Mouse (Mus musculus) forebrain, embryonic 11.5 days (tissue): ENCODE measurements around the gene Tmem200b. TPM values are rescaled to one million over a fixed set of nuclear protein-coding genes. Genes with fewer than 3 reads are reported as not detected.

Experiments used
- ATAC-seq: fragments of 200-750 bp; cut with Nextera tagmentation; replicated peaks from 2 replicates; pipeline ENCODE4 v1.8.0; 2017; ENCODE audit warnings: moderate TSS enrichment; ENCODE audit not compliant: low FRiP score
- DNase-seq: peaks from one replicate; pipeline ENCODE4 v3.0.0-alpha.2; 2017; ENCODE audit warnings: low spot score
- H3K27ac ChIP-seq: fragments of 300-500 bp; sonication (generic); 2 replicates; pipeline ENCODE4 v1.5.1; 2014; ENCODE audit warnings: low read depth, low read length
- H3K27me3 ChIP-seq: fragments of 300-500 bp; sonication (generic); 2 replicates; pipeline ENCODE4 v1.6.1; 2014; ENCODE audit warnings: mild to moderate bottlenecking, low read length, mixed read lengths; ENCODE audit not compliant: control insufficient read depth, insufficient read depth
- H3K36me3 ChIP-seq: fragments of 300-500 bp; sonication (generic); 2 replicates; pipeline ENCODE4 v1.6.1; 2014; ENCODE audit warnings: mild to moderate bottlenecking, low read length, moderate library complexity, mixed read lengths; ENCODE audit not compliant: control insufficient read depth, insufficient read depth
- H3K4me1 ChIP-seq: fragments of 300-500 bp; sonication (generic); replicated peaks from 2 replicates; pipeline ENCODE4 v1.6.1; 2014; ENCODE audit warnings: low read length, mixed read lengths; ENCODE audit not compliant: control insufficient read depth, insufficient read depth
- H3K4me2 ChIP-seq: fragments of 300-500 bp; sonication (generic); 2 replicates; pipeline ENCODE4 v1.6.1; 2014; ENCODE audit warnings: low read depth, mild to moderate bottlenecking, low read length, moderate library complexity, mixed read lengths; ENCODE audit not compliant: severe bottlenecking
- H3K4me3 ChIP-seq: fragments of 300-500 bp; sonication (generic); 2 replicates; pipeline ENCODE4 v1.5.1; 2014; ENCODE audit warnings: low read depth, low read length
- H3K9ac ChIP-seq: fragments of 300-500 bp; sonication (generic); 2 replicates; pipeline ENCODE4 v1.6.1; 2014; ENCODE audit warnings: low read length
- H3K9me3 ChIP-seq: fragments of 300-500 bp; sonication (generic); 2 replicates; pipeline ENCODE4 v1.6.1; 2016; ENCODE audit warnings: low read length, mixed read lengths; ENCODE audit not compliant: control insufficient read depth
- WGBS: fragments of 180-500 bp; shearing (Covaris S2); extraction: QIAGEN DNeasy Blood & Tissue Kit; methylation state at CpG from one replicate; pipeline ENCODE4 v1.1.7; 2014; 5-methylcytosine and 5-hydroxymethylcytosine counted together
- polyA plus RNA-seq: library from polyadenylated mRNA; unstranded; fragments of >200 nt; fragmentation: Nextera tagmentation; extraction: Ambion mirVana; gene quantifications from 2 replicates; pipeline ENCODE4 v1.2.1, GENCODE M21; 2014

Gene Tmem200b
- polyA plus RNA-seq, 1 experiment from 2014 or later = 1.2 TPM

DNA sequence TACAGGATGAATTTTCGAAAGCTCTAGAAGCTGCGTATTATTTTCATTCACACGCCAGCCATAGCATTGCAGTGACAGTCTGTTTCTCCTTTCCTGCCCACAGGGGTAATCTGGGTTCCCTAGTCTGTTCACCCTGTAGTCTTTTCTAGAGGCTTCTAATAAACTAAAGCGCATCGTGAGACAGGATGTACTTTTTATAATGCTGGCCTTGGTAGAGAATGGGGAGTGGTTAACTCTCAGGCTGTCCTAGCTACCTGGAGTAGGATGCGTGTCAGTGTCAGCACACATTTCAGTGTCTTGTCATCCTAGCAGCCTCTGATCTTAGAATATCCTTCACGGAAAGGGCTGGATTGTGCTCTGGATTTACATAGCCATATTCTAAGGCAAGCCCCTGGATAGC lies 40.3 kb upstream of the Tmem200b start:
- DNase-seq (no peak), ATAC-seq (no peak)
- H3K36me3 ChIP-seq = no peaks in the 10 kb centered on the region; the same call in 1 of the 2 replicates
- H3K27ac ChIP-seq = no peak overlapping the region
- H3K9me3 ChIP-seq = no peaks in the 10 kb centered on the region
- H3K4me3 ChIP-seq = no peak overlapping the region
- peaks cover 5% of the 10 kb centered on the region; the same call in 1 of the 2 replicates for H3K4me1 ChIP-seq
- H3K27me3 ChIP-seq = no peaks in the 10 kb centered on the region
- H3K4me2 ChIP-seq = no peak overlapping the region
- WGBS = 89% methylated on average over 7 of the region's 7 CpGs
- H3K9ac ChIP-seq = no peak overlapping the region

DNA sequence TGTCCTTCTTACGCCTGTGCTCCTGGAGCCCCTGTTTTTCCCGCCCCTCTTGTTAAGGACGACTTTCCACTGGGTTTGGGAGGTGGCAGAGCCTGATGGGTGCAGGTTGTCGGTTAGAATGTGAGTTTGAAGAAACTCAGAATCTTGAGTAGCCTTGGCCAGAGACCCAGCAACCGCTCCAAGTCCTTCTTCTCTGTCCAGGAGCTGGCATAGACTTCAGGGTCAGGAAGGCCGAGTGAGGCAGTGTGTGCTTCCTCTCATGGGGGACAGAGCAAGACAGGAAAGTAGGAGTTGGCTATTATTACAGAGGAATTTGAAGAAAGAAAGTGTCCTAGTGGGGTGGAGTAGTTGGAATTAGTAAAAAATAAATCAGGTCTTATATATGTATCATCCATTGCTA lies 38.0 kb upstream of the Tmem200b start:
- ATAC-seq (no peak), DNase-seq (no peak)
- Histone ChIP-seq H3K9ac (no peak overlapping the region), H3K4me1 (no peaks in the 10 kb centered on the region; the same call in 1 of the 2 replicates), H3K36me3 (no peaks in the 10 kb centered on the region; the same call in 1 of the 2 replicates), H3K4me3 (no peak overlapping the region), H3K4me2 (no peak overlapping the region), H3K27ac (no peak overlapping the region), H3K9me3 (no peaks in the 10 kb centered on the region), H3K27me3 (no peaks in the 10 kb centered on the region)
- 78% methylated on average over 6 of the region's 6 CpGs for WGBS

DNA sequence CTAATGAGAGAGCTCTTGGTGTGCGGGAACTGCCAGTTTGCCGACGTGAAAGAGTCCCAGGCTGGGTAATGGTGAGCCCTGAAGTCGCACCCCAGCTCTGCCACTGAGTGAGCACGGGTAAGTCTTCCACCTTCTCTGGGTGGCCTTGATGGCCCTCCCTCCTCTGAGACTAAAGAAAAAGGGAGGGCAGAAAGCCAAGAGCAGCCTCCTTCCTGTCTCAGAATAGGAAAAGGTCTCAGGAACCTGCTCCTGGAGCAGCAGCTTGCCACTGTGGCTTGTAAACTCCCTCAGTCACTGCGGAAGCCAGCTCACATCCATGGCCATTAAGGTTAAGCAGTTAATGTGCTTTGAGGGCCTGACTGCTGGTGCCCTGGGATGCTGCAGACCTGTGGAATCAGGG lies 36.2 kb upstream of the Tmem200b start:
- Histone ChIP-seq H3K9ac (no peak overlapping the region), H3K9me3 (no peaks in the 10 kb centered on the region), H3K4me2 (no peak overlapping the region), H3K4me1 (no peaks in the 10 kb centered on the region; the same call in 1 of the 2 replicates), H3K36me3 (no peaks in the 10 kb centered on the region; the same call in 1 of the 2 replicates), H3K4me3 (no peak overlapping the region), H3K27me3 (no peaks in the 10 kb centered on the region), H3K27ac (no peak overlapping the region)
- DNase-seq (no peak), ATAC-seq (no peak)
- WGBS = 81% methylated on average over 6 of the region's 6 CpGs

DNA sequence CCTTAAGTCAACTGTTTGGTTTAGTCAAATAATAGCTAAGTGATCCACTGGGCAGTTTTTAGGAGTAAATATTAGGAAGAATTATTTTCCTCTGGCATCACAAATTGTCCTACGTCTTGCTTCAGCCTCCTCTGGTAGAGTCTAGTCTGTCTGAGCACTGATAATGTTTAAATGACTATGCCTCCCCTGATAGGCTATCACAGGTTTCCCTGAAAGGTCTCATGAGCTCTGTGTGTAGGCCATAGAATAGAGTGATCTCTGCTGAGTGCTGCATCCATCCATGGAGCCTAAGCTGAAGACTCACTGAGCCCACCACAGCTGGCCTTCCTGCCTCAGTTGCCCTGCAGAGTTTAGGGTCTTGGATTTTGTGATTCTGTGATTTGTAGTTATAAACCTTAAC lies 33.0 kb upstream of the Tmem200b start:
- H3K4me1 ChIP-seq = no peaks in the 10 kb centered on the region; the same call in 1 of the 2 replicates
- H3K4me3 ChIP-seq = no peak overlapping the region
- ATAC-seq (no peak), DNase-seq (no peak)
- no peak overlapping the region for H3K27ac ChIP-seq
- WGBS = 87% methylated on average over 1 of the region's 1 CpGs
- H3K9me3 ChIP-seq = no peaks in the 10 kb centered on the region
- no peak overlapping the region for H3K9ac ChIP-seq
- peaks cover 7% of the 10 kb centered on the region; the same call in 1 of the 2 replicates for H3K36me3 ChIP-seq
- no peaks in the 10 kb centered on the region for H3K27me3 ChIP-seq
- no peak overlapping the region for H3K4me2 ChIP-seq

DNA sequence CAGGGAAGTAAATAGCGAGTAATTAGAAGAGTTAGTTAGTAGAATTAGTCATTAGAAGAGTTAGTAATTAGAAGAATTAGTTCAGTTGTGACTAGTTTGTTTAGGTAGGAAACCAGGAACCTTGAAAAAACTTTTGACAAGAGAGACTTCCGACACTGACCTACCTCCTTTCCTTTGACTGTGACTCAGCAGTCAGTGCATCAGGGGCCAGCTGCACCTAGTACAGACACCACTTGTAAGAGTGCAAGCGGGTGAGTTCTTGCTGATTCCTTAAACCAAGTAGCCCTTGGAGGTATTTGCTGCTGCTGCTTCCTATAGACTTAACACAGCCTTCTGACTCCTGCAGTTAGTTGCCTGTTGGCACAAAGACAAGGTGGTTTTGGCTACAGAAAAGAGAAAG lies 30.9 kb upstream of the Tmem200b start:
- H3K36me3 ChIP-seq = peaks cover 17% of the 10 kb centered on the region
- no peak for ATAC-seq
- DNase-seq = no peak
- no peak overlapping the region for H3K4me2 ChIP-seq
- no peak overlapping the region for H3K4me3 ChIP-seq
- 91% methylated on average over 3 of the region's 3 CpGs for WGBS
- no peaks in the 10 kb centered on the region for H3K9me3 ChIP-seq
- H3K9ac ChIP-seq = no peak overlapping the region
- H3K4me1 ChIP-seq = no peaks in the 10 kb centered on the region
- H3K27ac ChIP-seq = no peak overlapping the region
- H3K27me3 ChIP-seq = no peaks in the 10 kb centered on the region

DNA sequence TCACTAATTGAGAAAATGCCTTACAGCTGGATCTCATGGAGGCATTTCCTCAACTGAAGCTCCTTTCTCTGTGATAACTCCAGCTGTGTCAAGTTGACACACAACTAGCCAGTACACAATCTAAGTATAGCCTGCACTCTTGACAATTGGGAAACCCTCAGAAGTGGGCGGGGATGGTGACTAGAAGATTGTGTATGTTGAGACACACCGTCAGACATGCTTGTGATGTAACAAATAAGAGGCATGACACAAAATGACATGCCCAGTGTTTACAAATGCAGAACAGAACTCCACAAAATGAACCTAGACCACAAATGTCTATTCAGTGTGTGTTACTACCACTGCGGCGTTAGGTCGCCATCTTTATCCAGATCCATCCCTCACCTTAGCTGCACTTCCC lies 24.5 kb upstream of the Tmem200b start:
- H3K4me2 ChIP-seq = no peak overlapping the region

DNA sequence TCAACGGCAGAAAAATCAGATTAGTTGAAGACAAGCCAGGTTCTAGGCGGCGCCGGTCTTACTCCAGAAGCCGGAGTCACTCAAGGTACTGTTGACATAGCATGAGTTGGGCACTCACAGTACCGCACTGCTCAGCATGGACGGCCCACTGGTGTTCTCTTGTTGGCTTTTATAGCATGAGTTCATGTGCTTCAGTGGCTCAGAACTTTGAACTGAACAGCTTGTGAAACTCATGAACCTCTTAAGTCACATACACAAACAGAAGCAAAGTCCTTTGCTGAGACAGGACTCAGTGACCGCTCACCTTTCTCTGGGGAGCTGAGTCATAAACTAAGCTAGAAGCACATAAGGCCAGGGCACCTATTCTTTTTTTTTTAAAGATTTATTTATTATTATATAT lies 23.8 kb upstream of the Tmem200b start:
- DNase-seq (no peak), ATAC-seq (no peak)
- no peak overlapping the region for H3K27ac ChIP-seq
- H3K27me3 ChIP-seq = no peaks in the 10 kb centered on the region
- no peaks in the 10 kb centered on the region for H3K9me3 ChIP-seq
- WGBS = 97% methylated on average over 8 of the region's 8 CpGs
- H3K4me1 ChIP-seq = 0 out of 2 replicates have a peak, but pooled peaks cover 1% of the 10 kb centered on the region
- H3K9ac ChIP-seq = no peak overlapping the region
- peaks cover 43% of the 10 kb centered on the region for H3K36me3 ChIP-seq
- H3K4me3 ChIP-seq = no peak overlapping the region
- H3K4me2 ChIP-seq = no peak overlapping the region

More for the DNA sequence above, 24.5 kb upstream of the Tmem200b start:
- Histone ChIP-seq H3K27ac (no peak overlapping the region), H3K4me3 (no peak overlapping the region), H3K9ac (no peak overlapping the region), H3K9me3 (no peaks in the 10 kb centered on the region), H3K4me1 (0 out of 2 replicates have a peak, but pooled peaks cover 1% of the 10 kb centered on the region), H3K27me3 (no peaks in the 10 kb centered on the region), H3K36me3 (peaks cover 45% of the 10 kb centered on the region)
- 98% methylated on average over 5 of the region's 5 CpGs for WGBS
- no peak for DNase-seq
- no peak for ATAC-seq

DNA sequence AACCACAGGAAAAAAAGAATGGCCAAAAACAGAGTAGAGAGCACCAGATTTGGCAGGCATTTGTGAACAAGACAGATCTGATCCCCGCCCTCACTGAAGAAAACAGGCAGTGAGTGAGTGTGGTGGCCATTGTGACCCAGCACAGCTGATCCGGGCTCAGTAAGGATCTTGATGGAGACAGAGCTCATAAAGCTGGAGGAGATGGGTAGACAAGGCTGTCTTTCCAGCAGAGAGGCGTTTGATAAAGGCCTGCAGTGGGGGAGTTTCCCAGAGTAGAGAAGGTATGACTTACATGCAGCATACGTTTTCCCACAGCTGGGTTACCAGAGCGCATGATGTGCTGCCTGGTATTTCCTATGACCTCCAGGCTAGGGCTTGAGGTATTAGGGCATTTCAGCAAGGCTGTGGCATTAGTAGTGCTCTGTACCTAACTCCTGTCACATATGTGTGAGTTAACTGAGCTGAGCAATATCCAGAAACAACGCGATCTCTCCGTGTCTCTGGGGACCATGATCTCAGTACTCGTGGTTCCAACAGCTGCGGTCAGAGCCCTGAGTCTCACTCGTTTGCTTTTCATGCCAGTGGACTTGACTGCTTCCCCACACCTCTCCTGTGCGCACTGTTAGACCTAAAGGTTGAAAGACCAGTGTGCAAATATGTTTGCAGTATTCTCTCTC lies 22.9 kb upstream of the Tmem200b start:
- Histone ChIP-seq H3K4me1 (0 out of 2 replicates have a peak, but pooled peaks cover 1% of the 10 kb centered on the region), H3K9ac (no peak overlapping the region), H3K36me3 (peaks cover 38% of the 10 kb centered on the region), H3K27me3 (no peaks in the 10 kb centered on the region), H3K4me2 (no peak overlapping the region), H3K9me3 (no peaks in the 10 kb centered on the region), H3K4me3 (no peak overlapping the region), H3K27ac (no peak overlapping the region)
- WGBS = 91% methylated on average over 12 of the region's 12 CpGs
- ATAC-seq (no peak), DNase-seq (no peak)

DNA sequence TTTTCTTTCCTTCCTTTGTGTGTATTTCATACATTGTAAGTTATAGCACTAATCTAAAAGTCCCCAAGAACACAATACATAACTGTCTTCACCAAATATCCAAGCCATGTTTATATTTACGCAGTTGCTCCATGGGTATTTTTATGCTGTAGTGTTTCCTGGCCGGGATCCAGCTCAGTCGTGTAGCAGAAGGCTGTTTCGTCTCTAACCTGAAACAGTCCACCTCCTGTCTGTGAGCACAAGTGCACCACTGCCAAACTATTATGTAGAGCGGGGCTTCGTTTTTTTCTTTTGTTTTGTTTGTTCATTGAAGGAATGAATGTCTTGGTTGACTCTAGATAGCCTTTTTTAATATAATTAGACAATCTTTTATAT lies 22.4 kb upstream of the Tmem200b start:
- DNase-seq (no peak), ATAC-seq (no peak)
- no peak overlapping the region for H3K4me2 ChIP-seq
- WGBS = 91% methylated on average over 6 of the region's 6 CpGs
- H3K36me3 ChIP-seq = peaks cover 33% of the 10 kb centered on the region
- H3K4me1 ChIP-seq = 0 out of 2 replicates have a peak, but pooled peaks cover 1% of the 10 kb centered on the region
- no peaks in the 10 kb centered on the region for H3K9me3 ChIP-seq
- no peak overlapping the region for H3K9ac ChIP-seq
- no peak overlapping the region for H3K4me3 ChIP-seq
- no peak overlapping the region for H3K27ac ChIP-seq
- no peaks in the 10 kb centered on the region for H3K27me3 ChIP-seq
